Mouse (Mus musculus) cerebellum, adult 18-20 months (tissue): ENCODE data around the gene 2010111I01Rik.
A peak's percentile ranks its signal among the peaks of the same experiment; 100 is the strongest.

Experiments
- DNase-seq, 2 experiments: peaks; one replicate each; pipeline ENCODE4 v3.0.0; 2021

Gene 2010111I01Rik

GRCm38 (mm10) chr13:63247041-63247440, 282.3 kb downstream of the 2010111I01Rik start:
- no peak for DNase-seq

- DNase-seq, result no peak
These were observed 282.9 kb downstream of the 2010111I01Rik start for GRCm38 (mm10) chr13:63247631-63248030.

GRCm38 (mm10) chr13:63248318-63248717, 283.6 kb downstream of the 2010111I01Rik start:
- no peak for DNase-seq

GRCm38 (mm10) chr13:63249171-63249570, 284.5 kb downstream of the 2010111I01Rik start:
- DNase-seq, result no peak

- DNase-seq, result no peak
These were observed 285.2 kb downstream of the 2010111I01Rik start for GRCm38 (mm10) chr13:63249741-63250431.

GRCm38 (mm10) chr13:63250441-63250980, 285.8 kb downstream of the 2010111I01Rik start:
- DNase-seq, result no peak

- no peak for DNase-seq
These were observed 286.6 kb downstream of the 2010111I01Rik start for GRCm38 (mm10) chr13:63251118-63251889.

- DNase-seq, result no peak
These were observed 287.8 kb downstream of the 2010111I01Rik start for GRCm38 (mm10) chr13:63252295-63253010.

- DNase-seq, result no peak
These were observed 288.5 kb downstream of the 2010111I01Rik start for GRCm38 (mm10) chr13:63253147-63253546.

- no peak for DNase-seq
These were observed 289.4 kb downstream of the 2010111I01Rik start for GRCm38 (mm10) chr13:63253886-63254636.

GRCm38 (mm10) chr13:63255519-63256011, 290.9 kb downstream of the 2010111I01Rik start:
- no peak for DNase-seq

- no peak for DNase-seq
These were observed 291.5 kb downstream of the 2010111I01Rik start for GRCm38 (mm10) chr13:63256146-63256545.

- DNase-seq, result no peak
These were observed 292.1 kb downstream of the 2010111I01Rik start for GRCm38 (mm10) chr13:63256807-63257206.

GRCm38 (mm10) chr13:63258167-63258582, 293.5 kb downstream of the 2010111I01Rik start:
- peak in 1 of 2 experiments; percentile 47 for DNase-seq

GRCm38 (mm10) chr13:63258671-63259070, 294.0 kb downstream of the 2010111I01Rik start:
- DNase-seq, result no peak

GRCm38 (mm10) chr13:63260133-63260532, 295.4 kb downstream of the 2010111I01Rik start:
- no peak for DNase-seq

GRCm38 (mm10) chr13:63260753-63261631, 296.3 kb downstream of the 2010111I01Rik start:
- peak in 1 of 2 experiments; percentile 42 for DNase-seq

- DNase-seq, result no peak
These were observed 297.0 kb downstream of the 2010111I01Rik start for GRCm38 (mm10) chr13:63261676-63262075.

GRCm38 (mm10) chr13:63262168-63262957, 297.7 kb downstream of the 2010111I01Rik start:
- DNase-seq, result no peak

GRCm38 (mm10) chr13:63268371-63268770, 303.7 kb downstream of the 2010111I01Rik start:
- DNase-seq, result no peak
